Mouse (Mus musculus): ENCODE measurements around the gene Olfr12. TPM values are rescaled to one million over a fixed set of nuclear protein-coding genes. Genes with fewer than 3 reads are reported as not detected.

The Olfr12 gene
- polyA plus RNA-seq (2012; rRNA removed) = not detected in 2 replicates

GRCm38 (mm10) chr1:92617488-92617887 is at the start of gene Olfr12:
TSS of gene Olfr12 (plus strand) at chr1:92617788.
- no peak for TF ChIP-seq CTCF (conservative IDR thresholded peaks at IDR 0.05; ENCODE audit: insufficient read depth, insufficient read length, low read depth, low read length)
- no peak for TF ChIP-seq POLR2A (IDR thresholded peaks at IDR 0.05; ENCODE audit: low read depth, low read length)
- no peak for DNase-seq
- 62% methylated on average over 2 of the region's 2 CpGs for WGBS
- no peak within 1 kb of the TSS for H3K4me3 ChIP-seq (ENCODE audit: insufficient read depth, low read depth, low read length)
- no peaks in the 10 kb centered on the region for H3K36me3 ChIP-seq (ENCODE audit: control insufficient read depth, insufficient read depth, low read length)
- H3K4me1 ChIP-seq (ENCODE audit: control insufficient read depth, insufficient read depth, low read length) = no peaks in the 10 kb centered on the region
- no peak within 1 kb of the TSS for H3K27ac ChIP-seq (ENCODE audit: insufficient read depth, low read depth, low read length)
- no peaks in the 10 kb centered on the region for H3K27me3 ChIP-seq (replicated peaks; ENCODE audit: control insufficient read depth, insufficient read depth, low read length)

- Histone ChIP-seq H3K4me3 (ENCODE audit: insufficient read depth, low read depth, low read length) (no peak within 1 kb of the TSS), H3K36me3 (ENCODE audit: control insufficient read depth, insufficient read depth, low read length) (no peaks in the 10 kb centered on the region), H3K4me1 (ENCODE audit: control insufficient read depth, insufficient read depth, low read length) (no peaks in the 10 kb centered on the region), H3K27me3 (replicated peaks; ENCODE audit: control insufficient read depth, insufficient read depth, low read length) (no peaks in the 10 kb centered on the region), H3K27ac (ENCODE audit: insufficient read depth, low read depth, low read length) (no peak within 1 kb of the TSS)
- no peak for TF ChIP-seq CTCF (conservative IDR thresholded peaks at IDR 0.05; ENCODE audit: insufficient read depth, insufficient read length, low read depth, low read length)
- TF ChIP-seq POLR2A (IDR thresholded peaks at IDR 0.05; ENCODE audit: low read depth, low read length) = no peak
- WGBS = 86% methylated on average over 3 of the region's 3 CpGs
- DNase-seq = no peak
These were observed 46.6 kb upstream of the Olfr12 start, which contains the start of gene Olfr1413 for GRCm38 (mm10) chr1:92571022-92571421. TSS of gene Olfr1413 (plus strand) at chr1:92571322.

GRCm38 (mm10) chr1:92585479-92585878 is 32.1 kb upstream of the Olfr12 start, which contains the start of gene Olfr1412:
TSS of gene Olfr1412 (plus strand) at chr1:92585779.
- TF ChIP-seq CTCF (conservative IDR thresholded peaks at IDR 0.05; ENCODE audit: insufficient read depth, insufficient read length, low read depth, low read length) (no peak), POLR2A (IDR thresholded peaks at IDR 0.05; ENCODE audit: low read depth, low read length) (no peak)
- no peak within 1 kb of the TSS for H3K27ac ChIP-seq (ENCODE audit: insufficient read depth, low read depth, low read length)
- WGBS = 88% methylated on average over 2 of the region's 2 CpGs

GRCm38 (mm10) chr1:92594111-92594510 is 23.5 kb upstream of the Olfr12 start, which contains the start of gene Olfr1411:
TSS of gene Olfr1411 (plus strand) at chr1:92594411.
- no peak for DNase-seq
- H3K36me3 ChIP-seq (ENCODE audit: control insufficient read depth, insufficient read depth, low read length) = no peaks in the 10 kb centered on the region
- H3K27me3 ChIP-seq (replicated peaks; ENCODE audit: control insufficient read depth, insufficient read depth, low read length) = no peaks in the 10 kb centered on the region
- H3K4me1 ChIP-seq (ENCODE audit: control insufficient read depth, insufficient read depth, low read length) = no peaks in the 10 kb centered on the region
- no peak within 1 kb of the TSS for H3K4me3 ChIP-seq (ENCODE audit: insufficient read depth, low read depth, low read length)
- TF ChIP-seq CTCF (conservative IDR thresholded peaks at IDR 0.05; ENCODE audit: insufficient read depth, insufficient read length, low read depth, low read length) (no peak), POLR2A (IDR thresholded peaks at IDR 0.05; ENCODE audit: low read depth, low read length) (no peak)
- H3K27ac ChIP-seq (ENCODE audit: insufficient read depth, low read depth, low read length) = no peak within 1 kb of the TSS

More at GRCm38 (mm10) chr1:92585479-92585878, 32.1 kb upstream of the Olfr12 start, which contains the start of gene Olfr1412:
- 0 out of 2 replicates have a peak, but pooled peaks cover 1% of the 10 kb centered on the region for H3K27me3 ChIP-seq (replicated peaks; ENCODE audit: control insufficient read depth, insufficient read depth, low read length)
- no peak for DNase-seq
- H3K4me3 ChIP-seq (ENCODE audit: insufficient read depth, low read depth, low read length) = no peak within 1 kb of the TSS
- no peaks in the 10 kb centered on the region for H3K36me3 ChIP-seq (ENCODE audit: control insufficient read depth, insufficient read depth, low read length)
- H3K4me1 ChIP-seq (ENCODE audit: control insufficient read depth, insufficient read depth, low read length) = no peaks in the 10 kb centered on the region

- DNase-seq = no peak
- Histone ChIP-seq H3K4me1 (ENCODE audit: control insufficient read depth, insufficient read depth, low read length) (no peaks in the 10 kb centered on the region), H3K27me3 (replicated peaks; ENCODE audit: control insufficient read depth, insufficient read depth, low read length) (no peaks in the 10 kb centered on the region), H3K4me3 (ENCODE audit: insufficient read depth, low read depth, low read length) (no peak overlapping the region), H3K36me3 (ENCODE audit: control insufficient read depth, insufficient read depth, low read length) (no peaks in the 10 kb centered on the region), H3K27ac (ENCODE audit: insufficient read depth, low read depth, low read length) (no peak overlapping the region)
- 66% methylated on average over 3 of the region's 3 CpGs for WGBS
- TF ChIP-seq CTCF (conservative IDR thresholded peaks at IDR 0.05; ENCODE audit: insufficient read depth, insufficient read length, low read depth, low read length) (no peak), POLR2A (IDR thresholded peaks at IDR 0.05; ENCODE audit: low read depth, low read length) (no peak)
These were observed 21.6 kb upstream of the Olfr12 start for GRCm38 (mm10) chr1:92596019-92596418.

GRCm38 (mm10) chr1:92605482-92605881 is 12.1 kb upstream of the Olfr12 start, which contains the start of gene Olfr1410:
TSS of gene Olfr1410 (plus strand) at chr1:92605782.
- no peaks in the 10 kb centered on the region for H3K4me1 ChIP-seq (ENCODE audit: control insufficient read depth, insufficient read depth, low read length)
- no peak for DNase-seq
- H3K36me3 ChIP-seq (ENCODE audit: control insufficient read depth, insufficient read depth, low read length) = no peaks in the 10 kb centered on the region
- no peak within 1 kb of the TSS for H3K27ac ChIP-seq (ENCODE audit: insufficient read depth, low read depth, low read length)
- TF ChIP-seq CTCF (conservative IDR thresholded peaks at IDR 0.05; ENCODE audit: insufficient read depth, insufficient read length, low read depth, low read length) = no peak
- no peak for TF ChIP-seq POLR2A (IDR thresholded peaks at IDR 0.05; ENCODE audit: low read depth, low read length)
- WGBS = 87% methylated on average over 1 of the region's 1 CpGs
- H3K4me3 ChIP-seq (ENCODE audit: insufficient read depth, low read depth, low read length) = no peak within 1 kb of the TSS
- H3K27me3 ChIP-seq (replicated peaks; ENCODE audit: control insufficient read depth, insufficient read depth, low read length) = no peaks in the 10 kb centered on the region

- no peak overlapping the region for H3K27ac ChIP-seq (ENCODE audit: insufficient read depth, low read depth, low read length)
- DNase-seq = no peak
- H3K4me1 ChIP-seq (ENCODE audit: control insufficient read depth, insufficient read depth, low read length) = no peaks in the 10 kb centered on the region
- H3K27me3 ChIP-seq (replicated peaks; ENCODE audit: control insufficient read depth, insufficient read depth, low read length) = no peaks in the 10 kb centered on the region
- TF ChIP-seq CTCF (conservative IDR thresholded peaks at IDR 0.05; ENCODE audit: insufficient read depth, insufficient read length, low read depth, low read length) (no peak), POLR2A (IDR thresholded peaks at IDR 0.05; ENCODE audit: low read depth, low read length) (no peak)
- WGBS = 70% methylated on average over 4 of the region's 4 CpGs
- no peaks in the 10 kb centered on the region for H3K36me3 ChIP-seq (ENCODE audit: control insufficient read depth, insufficient read depth, low read length)
- no peak overlapping the region for H3K4me3 ChIP-seq (ENCODE audit: insufficient read depth, low read depth, low read length)
These were observed 9.9 kb upstream of the Olfr12 start for GRCm38 (mm10) chr1:92607711-92608110.

Data from kidney, adult 2 months (tissue).